Mouse (Mus musculus) cortical plate, adult 2 months (tissue): ENCODE data around the gene Mia.

Source experiments
- CTCF ChIP-seq: fragments of 200-500 bp; IDR thresholded peaks from 2 replicates; pipeline ENCODE4 v1.5.1; 2011; ENCODE audit warnings: mild to moderate bottlenecking, control low read depth, low read length; ENCODE audit not compliant: insufficient read depth; ENCODE audit errors: extremely low read depth
- POLR2A ChIP-seq: fragments of 200-500 bp; IDR thresholded peaks from 2 replicates; pipeline ENCODE4 v1.6.1; 2011; ENCODE audit warnings: mild to moderate bottlenecking, low read length, control low read depth; ENCODE audit not compliant: insufficient read depth; ENCODE audit errors: extremely low read depth

GRCm38 (mm10) chr7:27164112-27164947, 16.6 kb downstream of the Mia start:
- TF ChIP-seq POLR2A = no peak
- no peak for TF ChIP-seq CTCF
